Mouse (Mus musculus) ES-CJ7 (cell line): Measurements from ENCODE around the gene Kiss1.
A peak's percentile ranks its signal among the peaks of the same experiment; 100 is the strongest.

ENCODE experiments used
- DNase-seq: peaks from one replicate; pipeline ENCODE4 v3.0.0; 2011; ENCODE audit warnings: low read depth, low spot score

The Kiss1 gene

GRCm38 (mm10) chr1:133317149-133317548, 4.5 kb upstream of the Kiss1 start:
- peak; percentile 66 for DNase-seq

DNA sequence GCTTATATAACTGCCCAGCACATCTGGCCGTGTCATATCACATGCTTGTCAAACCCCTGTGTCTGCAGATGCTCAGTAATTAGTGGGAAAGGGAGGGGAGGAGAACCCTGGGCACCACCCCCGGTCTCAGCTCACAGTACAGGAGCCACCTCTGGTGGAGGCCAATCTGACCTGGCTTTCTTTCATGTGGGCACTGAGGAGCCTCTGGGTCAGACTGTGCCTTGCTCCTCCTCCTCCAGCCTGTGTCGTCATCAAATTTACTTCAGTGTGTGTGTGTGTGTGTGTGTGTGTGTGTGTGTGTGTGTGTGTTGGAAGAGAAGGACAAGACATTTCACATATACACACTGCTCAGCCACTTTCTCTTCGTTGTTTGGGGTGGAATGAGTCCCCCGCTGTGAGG, 1.7 kb downstream of the Kiss1 start:
- DNase-seq = no peak

GRCm38 (mm10) chr1:133325951-133326350, 4.3 kb downstream of the Kiss1 start:
- DNase-seq = peak; percentile 65

DNA sequence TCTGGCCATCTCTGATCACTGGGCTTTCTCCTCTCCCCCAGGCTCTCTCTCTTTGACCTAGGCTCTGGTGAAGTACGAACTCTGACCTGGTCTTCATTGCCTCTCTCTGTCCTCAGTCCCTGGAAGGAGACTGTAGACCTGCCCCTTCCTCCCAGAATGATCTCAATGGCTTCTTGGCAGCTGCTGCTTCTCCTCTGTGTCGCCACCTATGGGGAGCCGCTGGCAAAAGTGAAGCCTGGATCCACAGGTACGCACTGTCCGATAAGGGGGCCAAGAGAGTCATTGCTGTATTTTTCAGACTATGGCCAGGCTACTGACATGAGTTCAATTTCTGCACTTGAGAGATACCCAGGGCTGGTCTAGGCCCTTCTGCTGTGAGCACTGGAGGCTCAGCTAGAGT, 5.4 kb downstream of the Kiss1 start:
- peak; percentile 50 for DNase-seq

GRCm38 (mm10) chr1:133328299-133328795, 6.7 kb downstream of the Kiss1 start:
- no peak for DNase-seq

DNA sequence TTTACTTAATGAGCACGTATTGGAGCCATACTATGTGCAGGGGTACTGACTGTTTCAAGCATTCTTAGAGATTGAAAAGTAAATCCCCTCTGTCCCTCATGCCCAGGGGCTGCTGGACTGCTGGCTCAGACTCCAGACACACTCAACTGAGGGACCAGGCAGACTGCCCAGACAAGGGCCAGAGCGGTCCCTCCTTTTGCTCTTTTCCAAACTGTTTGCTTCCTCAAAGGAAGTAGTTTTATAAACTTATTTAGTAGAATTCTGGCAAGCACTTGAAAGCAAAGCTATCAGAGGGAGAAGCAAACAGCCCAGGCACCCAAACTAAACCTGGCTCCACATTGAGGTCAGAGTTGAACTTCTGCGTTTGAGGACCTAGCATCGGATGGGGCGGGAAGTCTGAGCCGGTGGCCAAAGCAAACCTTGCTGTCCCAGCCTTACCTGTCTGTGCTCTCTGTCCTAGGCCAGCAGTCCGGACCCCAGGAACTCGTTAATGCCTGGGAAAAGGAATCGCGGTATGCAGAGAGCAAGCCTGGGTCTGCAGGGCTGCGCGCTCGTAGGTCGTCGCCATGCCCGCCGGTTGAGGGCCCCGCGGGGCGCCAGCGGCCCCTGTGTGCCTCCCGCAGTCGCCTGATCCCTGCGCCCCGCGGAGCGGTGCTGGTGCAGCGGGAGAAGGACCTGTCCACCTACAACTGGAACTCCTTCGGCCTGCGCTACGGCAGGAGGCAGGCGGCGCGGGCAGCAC, 7.4 kb downstream of the Kiss1 start:
- DNase-seq = no peak

GRCm38 (mm10) chr1:133329638-133329964, 7.9 kb downstream of the Kiss1 start:
- DNase-seq = no peak

- no peak for DNase-seq
Observed at GRCm38 (mm10) chr1:133331142-133331541, 9.5 kb downstream of the Kiss1 start.

DNA sequence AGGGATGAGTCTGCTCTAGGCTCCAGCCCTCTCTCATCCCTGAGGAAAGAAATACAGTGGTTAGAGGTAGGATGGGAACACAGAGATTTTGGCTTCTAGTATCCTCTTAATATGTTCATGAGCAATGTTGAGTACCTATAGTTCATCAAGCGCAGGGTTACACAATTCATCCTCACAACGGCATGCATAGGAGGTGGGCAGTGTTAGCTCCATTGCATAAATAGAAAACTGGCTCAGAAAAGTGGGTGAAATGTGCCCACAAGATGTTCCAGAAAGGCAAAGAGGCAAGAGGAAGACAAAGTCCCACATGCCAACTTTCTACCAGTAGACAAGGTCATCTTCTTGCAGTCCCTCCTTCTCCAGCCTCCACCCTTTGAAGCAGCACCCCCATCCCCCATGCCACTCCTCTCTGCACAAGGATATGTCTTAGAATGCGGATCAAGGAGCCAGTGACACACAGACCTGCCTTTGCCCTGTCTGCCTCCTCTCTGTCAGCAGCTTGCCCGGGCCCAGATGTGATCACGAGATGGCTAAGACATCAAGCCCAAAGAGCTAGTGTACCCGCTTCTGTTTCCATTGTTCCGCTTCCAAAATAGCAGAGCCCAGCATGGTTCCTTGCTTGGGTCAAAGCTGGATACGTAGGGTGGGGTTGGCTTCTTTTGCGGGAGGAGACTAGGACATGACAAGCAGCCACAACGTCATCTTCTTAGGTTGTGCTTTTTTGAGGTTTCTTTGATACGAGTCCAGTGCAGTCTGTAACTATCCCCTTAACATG, 11.2 kb downstream of the Kiss1 start:
- DNase-seq = peak; percentile 45

DNA sequence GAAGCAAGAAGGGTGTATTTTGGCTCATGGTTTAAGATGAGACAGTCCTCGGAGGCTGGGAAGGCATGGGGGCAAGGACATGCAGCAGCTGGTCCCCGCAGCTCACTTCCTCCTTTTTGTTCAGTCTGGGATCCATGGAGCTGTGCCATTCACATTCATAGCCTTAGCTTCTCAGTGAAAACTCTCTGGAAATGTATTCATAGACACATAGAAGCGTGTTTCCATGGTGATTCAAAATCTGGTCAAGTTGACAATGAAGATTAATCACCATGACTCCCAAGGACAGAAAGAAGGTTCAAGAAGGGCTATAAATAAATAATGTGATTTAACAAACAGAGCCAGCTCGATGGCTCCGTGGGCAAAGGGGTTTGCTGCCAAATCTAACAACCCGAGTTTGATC, 12.3 kb downstream of the Kiss1 start:
- peak; percentile 46 for DNase-seq

GRCm38 (mm10) chr1:133340403-133340802, 18.7 kb downstream of the Kiss1 start:
- DNase-seq = peak; percentile 91

DNA sequence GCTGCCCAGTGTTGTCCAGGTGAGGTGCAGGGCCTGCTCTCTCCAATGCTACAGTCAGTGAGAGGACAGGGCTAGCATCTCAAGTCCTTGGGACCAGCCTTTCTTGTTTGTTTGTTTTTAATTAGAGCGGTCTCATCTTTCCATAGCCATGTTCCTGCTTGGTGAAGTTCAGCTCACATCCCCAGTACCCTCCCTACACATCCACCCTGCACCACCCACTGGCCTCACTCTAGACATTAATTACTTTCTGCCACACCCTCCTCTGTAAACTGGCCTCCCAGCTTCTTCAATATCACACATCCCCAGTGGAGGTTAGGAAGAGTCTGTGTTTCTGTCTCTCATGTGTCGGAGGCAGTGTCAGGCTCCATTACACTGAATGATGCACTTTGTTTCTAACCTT, 22.7 kb downstream of the Kiss1 start:
- DNase-seq = no peak

GRCm38 (mm10) chr1:133346531-133346930, 24.9 kb downstream of the Kiss1 start:
- no peak for DNase-seq

DNA sequence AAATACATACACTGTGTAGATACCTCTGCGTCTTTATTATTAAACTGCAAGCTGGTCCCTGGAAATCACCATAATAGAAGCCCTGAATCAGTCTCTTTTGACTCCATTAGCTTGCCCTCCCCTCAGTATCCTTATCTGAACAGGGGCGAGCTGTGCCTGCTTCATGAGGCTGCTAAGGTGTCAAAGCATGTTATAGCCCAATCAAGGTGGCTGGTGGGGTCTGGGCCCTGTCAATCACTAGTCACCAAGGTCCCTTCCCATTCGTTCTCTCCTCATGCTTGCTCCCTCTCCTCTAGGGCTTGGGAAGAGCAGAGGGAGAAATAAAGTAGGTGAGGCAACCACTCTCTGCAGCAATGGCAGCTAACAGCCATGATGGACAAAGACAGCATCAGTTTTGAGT, 25.6 kb downstream of the Kiss1 start:
- peak; percentile 53 for DNase-seq

DNA sequence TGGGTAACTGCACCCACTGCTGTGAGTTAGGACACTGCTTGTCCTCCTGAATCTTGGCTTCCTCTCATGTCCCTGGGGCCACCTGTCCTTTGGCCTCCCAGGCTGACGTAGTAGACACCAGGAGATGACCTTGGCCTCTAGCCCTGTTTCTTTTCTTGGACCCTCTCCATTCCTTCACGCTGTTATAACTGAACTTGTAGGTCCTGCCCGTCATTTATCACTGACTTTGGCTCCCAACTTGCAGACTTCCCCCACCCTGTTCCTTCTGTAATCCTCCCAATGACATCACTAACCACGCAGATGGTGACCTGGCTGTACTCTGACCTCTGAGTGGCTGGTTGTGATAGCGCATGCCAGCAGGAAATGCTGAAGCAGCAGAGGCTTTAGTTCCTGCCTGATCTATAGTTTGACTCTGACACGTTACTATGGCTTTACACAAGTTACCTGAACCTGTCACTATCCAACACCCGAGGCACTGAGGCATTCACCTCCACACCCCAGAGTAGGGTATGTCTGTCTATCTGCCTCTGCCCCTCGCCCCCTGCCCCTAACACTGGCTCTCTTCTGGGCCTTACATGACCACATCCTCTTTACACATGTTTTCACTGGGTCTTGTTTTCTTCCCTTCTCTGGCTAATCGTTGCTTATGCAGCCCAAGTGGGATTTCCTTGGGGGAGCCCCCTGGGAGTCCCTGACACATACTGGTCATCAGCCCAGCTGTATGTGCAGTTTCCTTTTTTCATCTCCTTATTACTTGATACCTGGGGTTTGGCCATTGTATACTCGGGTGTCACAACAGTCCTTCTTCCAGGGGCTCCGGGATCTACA, 26.2 kb downstream of the Kiss1 start:
- DNase-seq = peak; percentile 58

- DNase-seq = no peak
Observed at GRCm38 (mm10) chr1:133350210-133350609, 28.5 kb downstream of the Kiss1 start, which contains the start of gene Ren1. Gene Ren1 (plus strand): TSS chr1:133350510.

- DNase-seq = no peak
Observed at GRCm38 (mm10) chr1:133351762-133352161, 30.1 kb downstream of the Kiss1 start.

DNA sequence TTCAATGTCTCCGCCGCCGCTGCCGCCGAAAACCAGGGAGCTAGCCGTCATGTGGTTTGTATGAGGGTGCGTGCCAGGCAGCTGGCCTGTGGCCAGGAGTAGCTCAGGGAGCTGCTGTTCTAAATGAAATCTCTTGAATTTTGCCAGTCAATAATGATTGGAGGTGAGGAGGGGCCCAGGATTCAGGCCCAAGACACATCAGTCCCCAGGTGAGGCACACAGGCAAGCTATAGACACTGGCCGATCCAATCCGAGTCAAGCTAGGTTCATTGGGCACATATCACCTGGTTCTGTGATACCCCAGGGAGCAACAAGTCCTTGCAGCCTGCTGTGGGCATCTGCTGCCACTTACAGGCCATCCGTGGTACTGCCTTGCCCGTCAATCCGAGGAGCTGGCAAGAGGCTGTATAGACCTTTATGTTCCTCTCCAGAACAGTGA, 31.7 kb downstream of the Kiss1 start:
- peak; percentile 91 for DNase-seq

- no peak for DNase-seq
Observed at GRCm38 (mm10) chr1:133355469-133355868, 33.8 kb downstream of the Kiss1 start.

DNA sequence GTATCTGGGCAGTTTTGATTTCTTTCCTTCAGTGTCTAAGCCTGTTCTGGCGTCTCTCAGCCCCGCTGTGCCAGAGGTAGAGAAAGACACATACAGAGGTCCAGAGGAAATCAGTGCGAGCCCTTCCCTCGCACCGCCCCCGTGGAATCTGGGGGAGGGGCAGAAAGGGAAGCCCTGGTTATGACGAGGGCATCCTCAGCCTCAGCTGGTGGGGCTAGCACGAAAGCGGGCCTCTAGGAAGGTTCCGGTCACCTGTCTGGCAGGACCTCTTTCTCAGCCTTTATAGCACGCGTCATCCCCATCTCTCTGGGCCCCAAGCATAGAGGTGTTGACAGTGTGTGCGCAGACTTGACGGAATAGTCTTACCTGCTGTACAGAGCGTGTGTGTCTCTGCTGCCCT, 34.2 kb downstream of the Kiss1 start:
- no peak for DNase-seq

GRCm38 (mm10) chr1:133356330-133356729, 34.7 kb downstream of the Kiss1 start:
- DNase-seq = no peak

GRCm38 (mm10) chr1:133361006-133361405, 39.3 kb downstream of the Kiss1 start:
- DNase-seq = no peak
